Mouse (Mus musculus): ENCODE measurements around the gene Zcchc2.

DNA sequence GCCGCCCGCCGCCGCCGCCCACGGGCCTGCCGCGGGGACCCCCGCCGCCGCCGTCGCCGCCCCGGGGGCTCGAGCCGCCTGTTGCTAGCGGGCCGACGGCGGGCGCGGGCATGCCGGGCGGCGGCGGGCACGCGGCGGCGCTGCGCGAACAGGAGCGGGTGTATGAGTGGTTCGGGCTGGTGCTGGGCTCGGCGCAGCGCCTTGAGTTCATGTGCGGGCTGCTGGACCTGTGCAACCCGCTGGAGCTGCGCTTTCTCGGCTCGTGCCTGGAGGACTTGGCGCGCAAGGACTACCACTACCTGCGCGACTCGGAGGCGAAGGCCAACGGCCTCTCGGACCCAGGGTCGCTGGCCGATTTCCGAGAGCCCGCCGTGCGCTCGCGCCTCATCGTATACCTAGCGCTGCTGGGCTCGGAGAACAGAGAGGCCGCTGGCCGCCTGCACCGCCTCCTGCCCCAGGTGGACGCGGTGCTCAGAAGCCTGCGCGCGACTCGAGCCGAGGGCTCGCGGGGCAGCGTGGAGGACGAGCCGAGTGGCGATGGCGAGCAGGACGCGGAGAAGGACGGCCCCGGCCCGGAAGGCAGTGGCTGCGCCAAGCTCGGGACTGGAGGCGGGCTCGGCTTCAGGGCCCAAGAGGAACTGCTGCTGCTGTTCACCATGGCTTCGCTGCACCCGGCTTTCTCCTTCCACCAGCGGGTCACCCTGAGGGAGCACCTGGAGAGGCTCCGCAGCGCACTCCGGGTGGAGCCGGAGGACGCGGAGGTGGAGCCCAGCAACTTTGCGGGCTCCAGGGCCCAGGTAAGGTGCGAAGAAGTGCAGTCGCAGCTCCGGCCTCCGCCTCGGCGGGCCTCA lies 930 bp downstream of the Zcchc2 start:
- TF ChIP-seq MYOG (IDR thresholded peaks at IDR 0.05; ENCODE audit: control insufficient read depth, extremely low read depth, insufficient read length) (no peak), CTCF (IDR thresholded peaks at IDR 0.05; ENCODE audit: control insufficient read depth, insufficient read depth, insufficient read length) (no peak)
